Mouse (Mus musculus) G1E (cell line): ENCODE data around the gene Qpct.

Experiments used
- CTCF ChIP-seq: IDR thresholded peaks from 2 replicates; pipeline ENCODE4 v1.5.1; 2012; ENCODE audit warnings: low read depth, low read length, inconsistent platforms, mixed read lengths
- GATA1 ChIP-seq: IDR thresholded peaks from 2 replicates; pipeline ENCODE4 v1.6.1; 2012; ENCODE audit warnings: borderline replicate concordance, low read length, inconsistent platforms, mixed read lengths
- GATA2 ChIP-seq: IDR thresholded peaks from 2 replicates; pipeline ENCODE4 v1.6.1; 2012; ENCODE audit warnings: low read depth, low read length, inconsistent platforms, borderline replicate concordance
- POLR2AphosphoS5 ChIP-seq: IDR thresholded peaks from 2 replicates; pipeline ENCODE4 v1.6.1; 2012; ENCODE audit warnings: low read depth, low read length, inconsistent platforms; ENCODE audit not compliant: insufficient replicate concordance
- TAL1 ChIP-seq: conservative IDR thresholded peaks from 2 replicates; pipeline ENCODE4 v1.6.1; 2012; ENCODE audit warnings: low read depth, low read length, inconsistent platforms, mixed read lengths

DNA sequence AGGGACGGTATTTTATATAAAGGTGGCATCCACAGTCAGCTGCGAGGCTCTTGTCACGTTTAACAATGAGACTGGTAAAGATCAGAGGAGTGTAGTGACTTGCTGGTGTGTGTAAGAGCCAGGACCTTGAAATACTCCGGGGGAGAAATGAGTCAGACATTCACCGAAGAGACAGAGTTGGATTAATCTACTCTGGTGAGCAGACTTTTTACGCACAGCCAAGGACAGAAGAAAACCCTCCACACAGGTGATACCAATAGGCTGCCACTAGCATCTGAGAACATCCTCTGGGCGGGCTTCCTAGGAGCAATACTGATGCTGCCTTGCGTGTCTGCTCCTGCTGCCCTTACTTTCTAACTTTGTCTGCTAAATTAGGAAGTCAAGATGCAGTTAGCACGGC is 57.9 kb downstream of the Qpct start:
- TF ChIP-seq CTCF (no peak), GATA1 (no peak), GATA2 (no peak), TAL1 (no peak), POLR2AphosphoS5 (no peak)
